Mouse (Mus musculus) brain, embryonic 18.5 days (tissue): ENCODE measurements around the gene Il4i1.

ENCODE experiments used
- DNase-seq: peaks from one replicate; pipeline ENCODE4 v3.0.0-alpha.2; 2012; ENCODE audit warnings: low read depth, low spot score

Il4i1 gene

DNA sequence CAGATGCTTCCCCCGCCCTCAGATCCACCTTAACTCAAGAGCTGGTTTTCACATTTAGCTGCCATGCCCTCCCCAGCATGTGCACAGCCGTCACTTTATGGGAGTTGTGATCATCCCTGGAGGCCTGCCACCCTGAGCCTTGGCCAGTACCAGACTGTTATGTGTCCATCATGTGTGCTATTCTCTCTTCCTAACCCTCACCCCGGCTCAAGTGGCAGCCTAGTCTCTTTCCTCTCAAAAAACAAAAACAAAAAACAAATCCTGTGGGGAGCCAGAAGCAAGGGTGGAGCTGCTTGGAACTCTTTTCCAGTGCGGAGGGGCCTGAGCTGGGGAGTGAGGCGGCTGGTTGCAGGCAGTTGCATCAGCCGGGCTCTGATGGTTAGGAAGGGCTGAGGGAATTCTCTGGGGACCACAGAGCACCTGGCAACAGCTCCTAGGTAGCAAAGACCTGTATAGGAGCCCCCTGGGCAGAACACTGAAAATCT is 2.6 kb downstream of the Il4i1 start:
- DNase-seq: no peak

DNA sequence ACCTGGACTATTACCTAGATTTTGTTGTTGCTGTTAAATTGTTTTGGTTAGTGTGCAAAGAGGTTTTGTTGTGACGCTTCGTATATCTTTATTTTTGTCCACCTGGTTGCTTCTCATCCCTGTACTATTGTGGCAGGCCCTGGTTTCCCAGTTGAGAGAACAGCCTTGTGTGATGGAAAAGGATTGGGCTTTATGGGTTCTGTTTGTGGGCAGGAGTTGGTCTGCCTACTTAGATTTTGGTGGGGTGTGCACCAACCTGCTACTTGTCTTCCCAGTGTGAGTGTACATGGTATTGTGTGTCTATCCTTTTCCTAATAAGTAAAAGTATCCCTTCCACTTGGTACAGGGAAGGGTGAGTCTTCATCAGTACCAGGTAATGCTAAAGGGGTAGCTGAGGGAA is 3.2 kb downstream of the Il4i1 start:
- no peak for DNase-seq

DNA sequence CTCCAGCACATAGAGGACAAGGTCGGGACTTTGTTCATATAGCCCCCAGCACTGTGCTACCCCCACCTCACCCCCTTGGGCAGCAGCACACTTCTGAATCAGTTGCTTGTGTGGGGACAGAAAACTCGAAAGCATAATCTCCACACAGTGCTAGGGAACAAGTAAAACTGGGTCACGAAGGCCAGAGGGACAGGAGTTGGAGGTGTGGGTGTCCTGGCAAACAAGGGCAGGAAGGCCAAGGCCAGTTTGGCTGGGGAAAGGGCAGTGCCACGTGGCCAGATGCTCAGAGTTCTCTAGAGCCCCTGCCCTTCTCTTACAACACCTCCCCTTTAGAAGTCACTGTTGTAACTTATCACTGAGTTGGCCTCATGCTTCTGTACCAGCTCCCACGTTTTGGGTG is 3.7 kb downstream of the Il4i1 start:
- no peak for DNase-seq

DNA sequence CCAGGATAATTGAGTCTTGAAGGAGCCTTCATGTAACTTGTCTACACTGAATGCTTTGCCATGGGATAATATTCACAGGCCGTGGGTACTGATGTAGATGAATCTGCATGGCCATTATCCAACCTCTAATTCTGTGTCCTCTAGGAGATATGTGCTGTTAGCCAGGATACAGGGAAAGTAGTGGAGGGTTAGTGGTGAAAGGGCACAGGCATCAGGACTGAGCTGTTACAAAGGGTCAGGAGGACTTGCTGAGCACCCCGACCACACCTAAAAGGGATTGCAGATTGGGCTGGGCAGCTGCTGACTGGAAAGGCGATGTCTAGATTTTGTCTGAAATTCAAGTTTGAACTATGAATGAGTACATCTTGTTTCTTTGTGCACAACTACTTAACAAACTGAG is 4.3 kb downstream of the Il4i1 start:
- DNase-seq: no peak

DNA sequence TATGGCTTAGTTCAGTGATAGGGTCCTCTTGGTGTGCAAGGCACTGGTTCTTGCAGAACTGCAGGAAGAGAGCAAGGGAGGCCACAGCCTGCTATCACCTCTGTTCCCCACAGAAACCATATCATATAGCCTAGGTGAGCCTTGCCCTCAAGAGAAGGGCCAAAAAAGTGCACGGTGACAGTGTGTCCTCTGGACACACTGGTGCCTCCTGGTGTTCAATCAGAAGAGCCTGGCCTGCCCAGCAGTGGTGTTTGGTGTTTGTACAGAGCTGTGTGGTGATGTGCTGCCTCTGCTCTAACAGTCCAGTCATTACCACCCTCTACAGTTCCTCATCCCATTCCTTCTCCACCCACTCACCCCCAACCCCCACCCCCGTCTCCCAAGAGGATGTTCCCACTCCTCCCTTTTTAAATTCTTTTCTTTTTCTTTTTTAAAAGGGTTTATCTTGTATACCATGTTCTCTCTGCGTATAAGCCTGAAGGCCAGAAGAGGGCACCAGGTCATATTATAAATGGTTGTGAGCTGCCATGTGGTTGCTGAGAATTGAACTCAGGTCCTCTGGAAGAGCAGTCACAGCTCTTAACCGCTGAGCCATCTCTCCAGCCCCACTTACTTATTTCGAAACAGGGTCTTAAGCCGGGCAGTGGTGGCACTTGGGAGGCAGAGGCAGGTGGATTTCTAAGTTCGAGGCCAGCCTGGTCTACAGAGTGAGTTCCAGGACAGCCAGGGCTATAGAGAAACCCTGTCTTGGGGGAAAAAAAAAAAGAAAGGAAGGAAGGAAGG is 5.7 kb downstream of the Il4i1 start:
- DNase-seq: no peak

DNA sequence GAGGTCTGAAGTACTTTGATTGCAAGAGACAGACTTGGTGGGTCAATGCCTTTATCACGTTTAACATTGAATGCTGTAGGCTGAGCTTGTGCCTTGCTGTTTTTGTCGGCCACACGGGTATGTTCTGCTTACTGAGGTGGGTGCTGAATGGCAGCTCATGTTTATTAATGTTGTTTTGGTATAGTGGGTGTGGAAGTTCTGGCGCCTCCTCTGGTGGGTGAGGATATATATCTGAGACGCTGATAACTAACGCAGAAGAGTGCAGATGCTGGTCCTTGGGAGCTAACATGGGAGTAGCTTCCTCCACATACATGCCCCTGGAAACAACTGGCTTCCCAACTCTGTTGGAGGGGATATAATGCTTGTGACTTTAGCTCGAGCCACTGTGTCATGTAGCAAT is 7.2 kb downstream of the Il4i1 start:
- no peak for DNase-seq

DNA sequence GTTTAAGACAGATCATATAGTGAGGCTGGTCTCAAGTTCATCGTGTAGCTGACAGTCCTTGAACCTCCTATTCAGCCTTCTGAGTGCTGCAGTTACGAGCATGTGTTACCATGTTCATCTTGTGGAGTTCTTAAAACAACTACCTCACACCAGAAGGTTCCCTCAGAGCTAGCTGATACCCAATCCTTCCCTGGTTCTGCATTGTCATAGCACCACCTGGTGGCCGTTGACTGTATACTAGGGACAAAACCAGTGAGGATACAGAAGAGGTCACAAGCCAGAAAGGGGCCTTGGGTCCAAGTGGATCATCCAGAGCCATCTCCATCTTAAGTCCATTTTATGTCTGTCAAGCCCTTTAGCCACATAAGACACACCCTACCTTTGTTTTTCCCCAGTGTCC is 8.7 kb downstream of the Il4i1 start:
- peak; percentile 46 for DNase-seq

DNA sequence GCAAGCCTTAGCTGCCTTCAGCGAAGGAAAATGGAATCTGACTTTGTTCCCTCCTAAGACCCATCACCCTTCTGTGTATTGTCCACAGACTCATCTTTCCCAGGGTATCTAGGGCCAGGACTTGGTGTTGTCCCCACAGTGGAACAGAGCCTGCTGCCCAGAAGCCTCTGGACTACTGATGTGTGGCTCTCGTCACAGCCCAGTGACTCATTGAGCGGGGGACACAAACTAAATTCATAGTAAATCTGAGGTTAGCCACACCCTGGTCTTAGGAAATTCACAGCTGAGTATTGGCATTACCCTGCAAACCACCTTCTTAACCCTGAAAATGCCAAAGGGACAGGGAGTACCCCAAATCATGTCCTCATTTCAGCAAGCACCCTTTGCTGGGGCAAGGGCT is 10.6 kb downstream of the Il4i1 start:
- no peak for DNase-seq

DNA sequence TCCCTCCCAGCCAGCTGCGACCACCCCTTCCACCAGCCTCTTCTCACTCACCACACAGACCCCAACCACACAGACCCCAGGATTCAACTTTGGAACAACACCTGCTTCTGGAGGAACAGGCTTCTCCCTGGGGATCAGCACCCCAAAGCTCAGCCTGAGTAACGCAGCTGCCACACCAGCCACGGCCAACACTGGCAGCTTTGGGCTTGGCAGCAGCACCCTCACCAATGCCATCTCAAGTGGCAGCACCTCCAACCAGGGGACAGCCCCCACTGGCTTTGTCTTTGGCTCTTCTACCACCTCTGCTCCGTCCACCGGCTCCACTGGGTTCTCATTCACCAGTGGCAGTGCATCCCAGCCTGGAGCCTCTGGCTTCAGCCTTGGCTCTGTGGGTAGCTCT is 12.5 kb downstream of the Il4i1 start:
- DNase-seq: no peak

DNA sequence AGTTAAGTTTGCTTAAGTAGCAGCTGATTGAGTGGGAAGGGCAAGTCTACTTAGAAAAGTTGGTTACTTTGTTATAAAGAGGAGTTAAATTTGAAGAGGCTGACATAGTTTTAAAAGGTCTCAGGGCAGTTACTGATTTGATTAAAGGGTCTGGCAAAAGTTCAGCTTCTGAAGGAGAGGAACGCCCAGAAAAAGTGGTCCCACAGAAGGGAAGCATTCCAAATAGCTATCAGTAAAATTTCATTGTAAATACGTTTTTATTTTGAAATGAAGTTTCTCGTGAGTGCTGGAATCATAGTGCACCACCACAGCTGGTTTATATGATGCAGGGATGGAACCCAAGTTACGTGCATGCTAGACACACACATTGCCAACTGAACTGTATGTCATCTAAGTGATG is 16.6 kb downstream of the Il4i1 start:
- DNase-seq: no peak

DNA sequence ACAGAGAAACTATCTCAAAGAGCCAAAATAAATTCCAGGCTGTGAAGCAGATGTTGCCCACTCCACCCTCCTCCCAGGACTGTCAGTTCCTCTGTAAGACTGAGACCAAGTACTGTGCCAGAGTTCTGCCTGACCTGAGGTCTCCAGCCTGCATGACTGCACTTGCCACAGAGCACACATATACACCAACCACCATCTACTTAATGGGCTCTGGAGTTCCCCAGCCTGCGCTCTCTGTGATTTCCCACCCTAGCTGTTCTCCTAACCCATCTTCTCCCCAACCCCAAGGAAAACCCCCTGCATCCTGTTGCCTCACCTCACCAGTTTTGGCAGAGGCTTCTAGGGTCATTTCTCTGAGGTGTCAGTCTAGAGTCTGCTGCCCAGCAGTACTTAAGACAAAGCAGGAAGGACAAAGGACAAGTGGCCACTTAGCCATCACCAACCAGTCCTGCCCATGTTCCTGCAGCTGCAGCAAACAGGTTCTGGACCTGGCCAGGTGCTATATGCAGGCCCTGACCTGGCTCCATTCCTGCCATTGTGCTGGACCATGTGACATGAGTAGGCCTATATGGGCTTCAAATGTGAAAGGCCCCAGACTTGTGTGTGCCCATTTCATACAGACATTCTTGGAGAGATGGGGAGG is 19.3 kb downstream of the Il4i1 start:
- DNase-seq: no peak

DNA sequence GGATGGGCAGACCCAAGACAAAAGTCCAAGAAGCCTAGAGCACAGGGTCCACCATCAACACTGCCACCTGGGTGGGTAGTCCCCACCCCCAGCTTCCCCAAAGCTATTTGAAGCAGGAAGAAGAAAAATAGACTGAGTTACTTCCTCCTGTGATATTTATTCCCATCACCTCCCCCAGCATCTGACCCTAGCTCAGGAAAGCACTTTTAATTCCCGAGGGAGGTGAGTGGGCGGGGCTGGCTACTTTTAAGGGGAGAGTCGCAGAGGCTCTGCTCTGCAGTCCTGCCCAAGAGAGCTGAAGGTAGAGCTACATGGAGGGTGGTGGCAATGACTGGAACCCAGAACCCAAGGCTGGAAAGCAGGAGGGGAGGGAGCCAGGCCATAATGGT is 19.8 kb downstream of the Il4i1 start:
- no peak for DNase-seq

DNA sequence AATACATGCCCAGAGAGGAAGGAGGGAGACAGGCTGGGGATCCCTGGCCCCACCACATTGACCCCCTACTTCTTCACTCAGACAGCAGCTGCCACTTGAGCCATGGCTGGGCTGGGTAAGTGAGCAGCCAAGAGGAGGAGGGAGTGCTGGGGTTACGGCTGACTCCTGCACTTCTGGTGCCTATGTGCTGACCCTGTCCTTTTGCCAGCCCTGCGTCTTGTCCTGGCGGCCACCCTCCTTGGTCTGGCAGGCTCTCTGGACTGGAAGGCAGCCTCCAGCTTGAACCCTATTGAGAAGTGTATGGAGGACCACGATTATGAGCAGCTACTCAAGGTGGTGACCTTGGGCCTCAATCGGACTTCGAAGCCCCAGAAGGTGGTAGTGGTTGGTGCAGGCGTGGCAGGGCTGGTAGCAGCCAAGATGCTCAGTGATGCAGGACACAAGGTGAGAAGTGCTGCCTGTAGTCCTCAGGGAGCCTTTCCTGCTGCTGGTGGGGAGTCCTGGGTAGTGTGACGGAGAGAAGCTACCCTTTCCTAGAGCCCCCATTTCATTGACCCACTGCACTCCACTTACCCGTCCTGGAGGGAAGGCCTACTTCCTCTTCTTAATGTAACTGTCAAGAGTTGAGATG is 20.4 kb downstream of the Il4i1 start:
- DNase-seq: no peak

DNA sequence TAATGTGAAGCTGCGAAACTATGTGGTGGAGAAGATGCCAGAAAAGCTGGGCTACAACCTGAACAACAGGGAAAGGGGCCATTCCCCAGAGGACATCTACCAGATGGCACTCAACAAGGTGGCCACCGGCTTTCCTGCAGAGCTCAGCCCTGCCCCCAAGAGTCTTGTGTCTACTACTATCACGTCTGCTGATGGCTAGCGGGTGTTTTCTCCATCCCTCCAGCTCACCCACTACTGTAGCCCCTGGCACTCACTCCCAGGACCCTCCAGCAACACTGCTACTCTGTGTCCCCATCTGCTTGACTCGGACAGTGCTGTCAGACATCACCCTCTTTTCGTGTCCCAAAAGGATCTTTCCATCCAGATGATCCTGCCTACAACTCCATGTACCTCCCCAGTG is 21.9 kb downstream of the Il4i1 start:
- no peak for DNase-seq

DNA sequence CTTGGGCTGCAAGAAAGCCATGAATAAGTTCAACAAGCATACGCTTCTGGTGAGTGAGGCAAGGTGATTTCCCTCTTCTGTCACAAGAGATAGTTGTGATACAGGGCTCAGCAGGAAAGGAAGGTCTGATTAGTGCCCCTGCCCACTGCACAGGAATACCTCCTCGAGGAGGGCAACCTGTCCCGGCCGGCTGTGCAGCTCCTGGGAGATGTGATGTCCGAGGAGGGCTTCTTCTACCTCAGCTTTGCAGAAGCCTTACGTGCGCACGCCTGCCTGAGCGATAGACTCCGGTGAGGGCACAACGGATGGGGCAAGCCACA is 22.9 kb downstream of the Il4i1 start:
- no peak for DNase-seq

DNA sequence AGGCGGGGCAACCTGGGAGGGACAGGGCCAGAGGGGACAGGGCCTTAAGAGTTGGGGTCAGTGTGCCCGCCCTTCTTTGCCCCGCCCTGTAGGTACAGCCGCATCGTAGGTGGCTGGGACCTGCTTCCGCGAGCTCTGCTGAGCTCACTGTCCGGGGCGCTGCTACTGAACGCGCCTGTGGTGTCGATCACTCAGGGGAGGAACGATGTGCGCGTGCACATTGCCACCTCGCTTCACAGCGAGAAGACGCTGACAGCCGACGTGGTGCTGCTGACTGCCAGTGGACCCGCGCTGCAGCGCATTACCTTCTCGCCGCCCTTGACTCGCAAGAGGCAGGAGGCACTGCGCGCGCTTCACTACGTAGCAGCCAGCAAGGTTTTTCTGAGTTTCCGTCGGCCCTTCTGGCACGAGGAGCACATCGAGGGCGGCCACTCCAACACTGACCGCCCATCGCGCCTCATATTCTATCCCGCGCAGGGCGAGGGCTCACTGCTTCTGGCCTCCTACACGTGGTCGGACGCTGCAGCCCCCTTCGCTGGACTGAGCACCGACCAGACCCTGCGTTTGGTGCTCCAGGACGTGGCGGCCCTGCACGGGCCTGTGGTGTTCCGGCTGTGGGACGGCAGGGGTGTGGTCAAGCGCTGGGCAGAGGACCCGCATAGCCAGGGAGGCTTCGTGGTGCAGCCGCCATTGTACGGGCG is 23.5 kb downstream of the Il4i1 start:
- no peak for DNase-seq

DNA sequence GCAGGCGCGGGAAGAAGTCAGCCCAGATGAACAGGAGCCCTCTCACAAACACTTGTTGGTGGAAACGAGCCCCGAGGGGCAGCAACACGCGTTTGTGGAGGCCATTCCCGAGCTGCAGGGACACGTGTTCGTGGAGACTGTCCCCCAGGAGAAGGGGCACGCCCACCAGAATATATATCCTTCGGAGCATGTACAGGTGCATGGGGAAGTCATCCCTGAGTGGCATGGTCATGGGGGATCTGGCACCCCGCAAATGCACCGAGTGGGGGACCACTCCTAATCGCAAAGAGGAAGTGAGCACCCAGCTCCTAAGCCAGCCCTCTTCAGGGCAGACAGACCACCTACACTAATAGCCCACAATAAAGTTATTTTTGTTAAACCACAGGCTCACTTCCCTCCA is 24.2 kb downstream of the Il4i1 start:
- DNase-seq: no peak

DNA sequence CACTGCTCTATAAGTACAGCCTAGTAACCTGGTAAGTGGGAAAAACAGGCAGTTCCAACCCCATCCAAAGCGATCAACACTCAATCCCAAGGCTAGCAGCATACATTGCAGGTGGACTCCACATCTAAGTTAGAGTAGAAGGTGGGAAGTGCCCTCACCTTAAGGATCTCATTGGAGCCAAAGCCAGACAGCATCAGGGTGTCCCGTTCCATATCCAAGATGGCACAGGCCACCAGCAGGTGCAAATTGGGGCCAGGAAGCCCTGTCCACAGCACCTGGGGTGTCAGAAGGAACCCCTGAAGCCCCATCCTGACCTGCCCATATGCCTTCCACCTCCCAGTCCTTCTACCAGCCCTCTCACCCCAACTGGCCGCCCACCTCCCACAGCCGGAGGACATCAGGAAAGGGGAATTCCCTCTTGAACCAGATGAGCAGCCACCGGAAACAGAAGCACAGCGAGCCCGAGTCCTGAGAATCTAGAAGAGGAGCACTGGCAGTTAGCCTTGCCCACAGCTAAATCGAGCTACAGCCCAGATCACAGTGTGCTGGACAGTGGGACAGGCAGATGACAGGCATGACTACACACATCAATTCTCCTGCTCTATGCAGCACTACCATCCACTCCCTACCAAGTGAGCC is 25.8 kb downstream of the Il4i1 start:
- DNase-seq: no peak

DNA sequence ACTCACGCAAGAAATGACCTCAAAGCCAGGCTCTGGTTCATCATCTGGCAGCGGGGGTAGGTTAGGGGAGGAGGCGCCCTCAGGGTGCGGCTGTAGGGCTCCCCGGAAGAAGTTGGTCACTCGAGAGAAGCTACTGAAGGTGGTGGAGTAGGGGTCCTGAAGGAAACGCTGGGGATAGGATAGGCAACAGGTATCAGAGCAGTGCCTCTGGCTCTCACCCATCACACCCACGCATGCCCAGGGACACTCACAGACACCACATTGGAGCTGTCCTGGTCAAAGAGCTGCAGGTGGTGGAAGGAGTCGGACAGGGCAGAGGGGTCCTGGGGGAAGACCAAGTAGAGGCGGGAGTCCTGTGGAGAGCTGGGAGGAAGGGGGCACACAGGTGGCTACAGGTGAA is 28.8 kb downstream of the Il4i1 start:
- DNase-seq: no peak

DNA sequence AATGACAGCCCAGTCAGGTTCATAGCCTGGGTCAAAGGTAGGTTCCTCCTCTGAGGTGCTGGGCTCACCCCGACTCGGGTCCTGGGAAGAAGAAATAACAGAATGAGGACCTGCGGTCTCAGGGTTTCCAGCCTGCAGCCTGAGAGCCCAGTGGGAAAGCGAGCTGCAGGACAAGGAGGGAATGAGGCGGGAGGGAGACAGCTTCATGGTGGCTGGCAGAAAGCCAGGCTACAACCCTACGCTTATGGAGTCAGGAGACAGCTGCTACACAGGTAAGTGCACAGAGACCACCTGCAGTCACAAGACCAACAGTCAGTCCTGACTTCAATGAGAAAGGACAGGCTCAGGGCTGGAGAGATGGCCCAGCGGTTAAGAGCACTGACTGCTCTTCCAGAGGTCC is 30.6 kb downstream of the Il4i1 start:
- no peak for DNase-seq

DNA sequence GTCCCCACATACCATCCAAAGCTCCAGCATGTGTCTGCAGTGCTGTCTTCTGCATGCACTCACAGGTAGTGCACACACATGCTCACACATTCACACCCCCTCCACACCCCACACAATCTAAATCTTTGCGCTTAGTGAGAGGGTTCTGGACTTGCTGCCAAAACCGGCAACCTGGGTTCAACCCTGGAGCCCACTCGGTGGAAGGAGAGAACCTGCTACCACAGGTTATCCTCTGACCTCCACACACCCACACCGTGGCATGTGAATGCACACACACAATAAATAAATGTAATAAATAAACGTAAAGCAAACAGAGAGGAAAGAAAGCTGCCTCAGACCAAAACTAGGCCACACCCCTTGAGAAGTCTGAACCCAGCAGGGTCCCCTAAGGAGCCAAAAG is 31.6 kb downstream of the Il4i1 start:
- no peak for DNase-seq
